Mouse (Mus musculus): ENCODE data around the gene Daam1. TPM values are rescaled to one million over a fixed set of nuclear protein-coding genes. Genes with fewer than 3 reads are reported as not detected.

Daam1 gene
- polyA plus RNA-seq, 1 experiment from 2014 or later, result 55.2 TPM

- WGBS, result 93% methylated on average over 13 of the region's 13 CpGs
- Histone ChIP-seq H3K27ac (ENCODE audit: low read depth, low read length) (no peak overlapping the region), H3K9ac (replicated peaks; ENCODE audit: low read depth, low read length) (no peak overlapping the region), H3K9me3 (ENCODE audit: control insufficient read depth, low read length) (no peaks in the 10 kb centered on the region), H3K4me2 (ENCODE audit: low read depth, low read length) (no peak overlapping the region), H3K4me3 (ENCODE audit: low read depth, low read length) (no peak overlapping the region), H3K27me3 (ENCODE audit: control insufficient read depth, insufficient read depth, low read length) (no peaks in the 10 kb centered on the region), H3K4me1 (ENCODE audit: control insufficient read depth, insufficient read depth, low read length) (no peaks in the 10 kb centered on the region), H3K36me3 (ENCODE audit: control insufficient read depth, insufficient read depth, low read length) (no peaks in the 10 kb centered on the region)
- ATAC-seq (ENCODE audit: low read depth), result no peak
Observed at GRCm38 (mm10) chr12:72009051-72009902, 178.4 kb downstream of the Daam1 start.

GRCm38 (mm10) chr12:72011404-72011803 lies 180.5 kb downstream of the Daam1 start:
- H3K9ac ChIP-seq (replicated peaks; ENCODE audit: low read depth, low read length), result no peak overlapping the region
- 95% methylated on average over 3 of the region's 3 CpGs for WGBS
- H3K36me3 ChIP-seq (ENCODE audit: control insufficient read depth, insufficient read depth, low read length), result no peaks in the 10 kb centered on the region
- H3K27ac ChIP-seq (ENCODE audit: low read depth, low read length), result no peak overlapping the region
- H3K4me3 ChIP-seq (ENCODE audit: low read depth, low read length), result no peak overlapping the region
- H3K4me2 ChIP-seq (ENCODE audit: low read depth, low read length), result no peak overlapping the region
- no peaks in the 10 kb centered on the region for H3K9me3 ChIP-seq (ENCODE audit: control insufficient read depth, low read length)
- ATAC-seq (ENCODE audit: low read depth), result no peak
- H3K27me3 ChIP-seq (ENCODE audit: control insufficient read depth, insufficient read depth, low read length), result no peaks in the 10 kb centered on the region
- no peaks in the 10 kb centered on the region for H3K4me1 ChIP-seq (ENCODE audit: control insufficient read depth, insufficient read depth, low read length)

DNA sequence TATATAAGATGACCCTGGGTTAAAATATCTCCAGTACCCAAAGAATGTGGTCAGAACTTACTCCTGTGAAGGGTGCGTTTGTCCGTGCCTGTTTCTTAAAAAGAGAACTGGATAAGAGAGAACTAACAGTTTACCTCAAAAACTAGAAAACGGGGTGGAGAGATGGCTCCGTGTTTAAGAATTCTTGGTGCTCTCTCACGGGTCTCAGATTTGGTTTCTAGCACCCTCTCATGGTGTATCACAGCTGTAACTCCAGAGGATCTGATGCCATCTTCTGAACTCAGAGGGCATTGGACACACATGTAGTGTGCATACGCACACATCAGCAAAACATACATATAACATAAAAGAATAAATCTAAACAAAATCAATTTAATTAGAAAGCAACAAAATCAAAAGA lies 181.2 kb downstream of the Daam1 start:
- WGBS, result 93% methylated on average over 6 of the region's 6 CpGs
- H3K27ac ChIP-seq (ENCODE audit: low read depth, low read length), result no peak overlapping the region
- H3K9ac ChIP-seq (replicated peaks; ENCODE audit: low read depth, low read length), result no peak overlapping the region
- H3K36me3 ChIP-seq (ENCODE audit: control insufficient read depth, insufficient read depth, low read length), result no peaks in the 10 kb centered on the region
- ATAC-seq (ENCODE audit: low read depth), result no peak
- no peaks in the 10 kb centered on the region for H3K9me3 ChIP-seq (ENCODE audit: control insufficient read depth, low read length)
- no peak overlapping the region for H3K4me2 ChIP-seq (ENCODE audit: low read depth, low read length)
- no peaks in the 10 kb centered on the region for H3K27me3 ChIP-seq (ENCODE audit: control insufficient read depth, insufficient read depth, low read length)
- no peak overlapping the region for H3K4me3 ChIP-seq (ENCODE audit: low read depth, low read length)
- no peaks in the 10 kb centered on the region for H3K4me1 ChIP-seq (ENCODE audit: control insufficient read depth, insufficient read depth, low read length)

GRCm38 (mm10) chr12:72013711-72014354 lies 183.0 kb downstream of the Daam1 start:
- Histone ChIP-seq H3K4me3 (ENCODE audit: low read depth, low read length) (no peak overlapping the region), H3K36me3 (ENCODE audit: control insufficient read depth, insufficient read depth, low read length) (no peaks in the 10 kb centered on the region), H3K27me3 (ENCODE audit: control insufficient read depth, insufficient read depth, low read length) (no peaks in the 10 kb centered on the region), H3K9ac (replicated peaks; ENCODE audit: low read depth, low read length) (no peak overlapping the region), H3K4me2 (ENCODE audit: low read depth, low read length) (no peak overlapping the region), H3K4me1 (ENCODE audit: control insufficient read depth, insufficient read depth, low read length) (no peaks in the 10 kb centered on the region), H3K9me3 (ENCODE audit: control insufficient read depth, low read length) (no peaks in the 10 kb centered on the region), H3K27ac (ENCODE audit: low read depth, low read length) (no peak overlapping the region)
- no peak for ATAC-seq (ENCODE audit: low read depth)
- 88% methylated on average over 13 of the region's 13 CpGs for WGBS

DNA sequence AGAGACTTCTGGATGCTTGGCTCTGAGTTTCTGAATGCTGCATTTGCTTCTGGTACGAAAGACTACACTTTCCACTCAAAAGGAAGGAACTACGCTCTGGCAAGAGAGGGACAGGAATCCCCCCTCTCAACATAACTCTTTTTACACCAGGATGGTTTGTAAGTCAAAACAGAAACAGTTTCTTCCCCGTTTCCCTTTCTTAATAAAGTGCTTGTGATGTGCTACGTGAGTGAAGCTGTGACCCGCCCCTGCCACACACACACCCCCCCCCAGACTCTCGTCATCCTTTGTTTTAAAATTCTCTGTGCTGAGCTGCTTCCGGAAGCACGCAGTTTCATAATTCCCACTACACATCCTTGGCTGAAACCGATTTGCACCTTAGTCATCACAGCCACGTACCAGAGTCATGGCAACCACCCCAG lies 183.5 kb downstream of the Daam1 start:
- Histone ChIP-seq H3K9ac (replicated peaks; ENCODE audit: low read depth, low read length) (no peak overlapping the region), H3K4me1 (ENCODE audit: control insufficient read depth, insufficient read depth, low read length) (no peaks in the 10 kb centered on the region), H3K27ac (ENCODE audit: low read depth, low read length) (no peak overlapping the region), H3K36me3 (ENCODE audit: control insufficient read depth, insufficient read depth, low read length) (no peaks in the 10 kb centered on the region), H3K4me3 (ENCODE audit: low read depth, low read length) (no peak overlapping the region), H3K9me3 (ENCODE audit: control insufficient read depth, low read length) (no peaks in the 10 kb centered on the region), H3K4me2 (ENCODE audit: low read depth, low read length) (no peak overlapping the region), H3K27me3 (ENCODE audit: control insufficient read depth, insufficient read depth, low read length) (no peaks in the 10 kb centered on the region)
- WGBS, result 67% methylated on average over 10 of the region's 10 CpGs
- ATAC-seq (ENCODE audit: low read depth), result no peak

DNA sequence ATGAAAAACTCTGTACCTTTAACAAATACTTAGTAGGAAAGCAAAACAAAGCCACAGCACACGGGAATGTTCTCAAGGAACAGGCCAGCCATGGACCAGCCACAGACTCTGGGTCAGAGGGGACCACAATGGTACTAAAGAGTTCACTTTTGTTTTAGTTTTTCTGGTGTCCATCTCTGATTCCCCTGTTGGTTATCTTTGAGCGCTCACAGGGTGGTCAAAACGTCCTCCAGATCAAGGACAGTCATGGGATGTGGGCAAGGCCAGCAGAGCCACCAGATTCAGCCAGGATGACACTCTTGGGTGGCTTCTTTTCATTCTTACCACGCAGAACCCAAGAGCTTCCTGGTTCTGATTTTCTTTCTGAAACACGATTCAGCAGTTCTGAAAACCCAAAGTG lies 184.4 kb downstream of the Daam1 start:
- Histone ChIP-seq H3K9me3 (ENCODE audit: control insufficient read depth, low read length) (no peaks in the 10 kb centered on the region), H3K4me3 (ENCODE audit: low read depth, low read length) (no peak overlapping the region), H3K27ac (ENCODE audit: low read depth, low read length) (no peak overlapping the region), H3K36me3 (ENCODE audit: control insufficient read depth, insufficient read depth, low read length) (no peaks in the 10 kb centered on the region), H3K9ac (replicated peaks; ENCODE audit: low read depth, low read length) (no peak overlapping the region), H3K4me2 (ENCODE audit: low read depth, low read length) (no peak overlapping the region), H3K4me1 (ENCODE audit: control insufficient read depth, insufficient read depth, low read length) (no peaks in the 10 kb centered on the region), H3K27me3 (ENCODE audit: control insufficient read depth, insufficient read depth, low read length) (no peaks in the 10 kb centered on the region)
- WGBS, result 79% methylated on average over 5 of the region's 5 CpGs
- no peak for ATAC-seq (ENCODE audit: low read depth)

GRCm38 (mm10) chr12:72020285-72020684 lies 189.4 kb downstream of the Daam1 start:
- Histone ChIP-seq H3K27ac (ENCODE audit: low read depth, low read length) (no peak overlapping the region), H3K36me3 (ENCODE audit: control insufficient read depth, insufficient read depth, low read length) (no peaks in the 10 kb centered on the region), H3K4me2 (ENCODE audit: low read depth, low read length) (no peak overlapping the region), H3K27me3 (ENCODE audit: control insufficient read depth, insufficient read depth, low read length) (no peaks in the 10 kb centered on the region), H3K4me1 (ENCODE audit: control insufficient read depth, insufficient read depth, low read length) (no peaks in the 10 kb centered on the region), H3K4me3 (ENCODE audit: low read depth, low read length) (no peak overlapping the region), H3K9me3 (ENCODE audit: control insufficient read depth, low read length) (no peaks in the 10 kb centered on the region), H3K9ac (replicated peaks; ENCODE audit: low read depth, low read length) (no peak overlapping the region)
- no peak for ATAC-seq (ENCODE audit: low read depth)
- WGBS, result 88% methylated on average over 4 of the region's 4 CpGs

GRCm38 (mm10) chr12:72021543-72021942 lies 190.7 kb downstream of the Daam1 start:
- no peak overlapping the region for H3K4me3 ChIP-seq (ENCODE audit: low read depth, low read length)
- no peak overlapping the region for H3K27ac ChIP-seq (ENCODE audit: low read depth, low read length)
- no peaks in the 10 kb centered on the region for H3K4me1 ChIP-seq (ENCODE audit: control insufficient read depth, insufficient read depth, low read length)
- 46% methylated on average over 5 of the region's 5 CpGs for WGBS
- no peak overlapping the region for H3K4me2 ChIP-seq (ENCODE audit: low read depth, low read length)
- H3K27me3 ChIP-seq (ENCODE audit: control insufficient read depth, insufficient read depth, low read length), result no peaks in the 10 kb centered on the region
- no peaks in the 10 kb centered on the region for H3K9me3 ChIP-seq (ENCODE audit: control insufficient read depth, low read length)
- ATAC-seq (ENCODE audit: low read depth), result no peak
- no peak overlapping the region for H3K9ac ChIP-seq (replicated peaks; ENCODE audit: low read depth, low read length)
- H3K36me3 ChIP-seq (ENCODE audit: control insufficient read depth, insufficient read depth, low read length), result no peaks in the 10 kb centered on the region

GRCm38 (mm10) chr12:72022790-72023189 lies 191.9 kb downstream of the Daam1 start:
- whole genome bisulfite sequencing, result 92% methylated on average over 3 of the region's 3 CpGs
- Histone ChIP-seq H3K4me2 (ENCODE audit: low read depth, low read length) (no peak overlapping the region), H3K4me1 (ENCODE audit: control insufficient read depth, insufficient read depth, low read length) (no peaks in the 10 kb centered on the region), H3K9me3 (ENCODE audit: control insufficient read depth, low read length) (no peaks in the 10 kb centered on the region), H3K9ac (replicated peaks; ENCODE audit: low read depth, low read length) (no peak overlapping the region), H3K4me3 (ENCODE audit: low read depth, low read length) (no peak overlapping the region), H3K27me3 (ENCODE audit: control insufficient read depth, insufficient read depth, low read length) (no peaks in the 10 kb centered on the region), H3K36me3 (ENCODE audit: control insufficient read depth, insufficient read depth, low read length) (no peaks in the 10 kb centered on the region), H3K27ac (ENCODE audit: low read depth, low read length) (no peak overlapping the region)
- ATAC-seq (ENCODE audit: low read depth), result no peak
